Mouse (Mus musculus): ENCODE data around the gene Hamp.

The Hamp gene

GRCm38 (mm10) chr7:30943909-30944635 lies at the start of gene Hamp:
Gene Hamp, minus strand, starts transcription at chr7:30944032.
- no peak for DNase-seq (ENCODE audit: low read depth, low spot score)

- no peak for DNase-seq (ENCODE audit: low read depth, low spot score)
These were observed 48.3 kb upstream of the Hamp start for GRCm38 (mm10) chr7:30992148-30992547.

GRCm38 (mm10) chr7:30988519-30989162 lies 44.8 kb upstream of the Hamp start:
- no peak for DNase-seq (ENCODE audit: low read depth, low spot score)

GRCm38 (mm10) chr7:30985357-30985756 lies 41.5 kb upstream of the Hamp start:
- DNase-seq (ENCODE audit: low read depth, low spot score) = no peak

GRCm38 (mm10) chr7:30981703-30982102 lies 37.9 kb upstream of the Hamp start:
- DNase-seq (ENCODE audit: low read depth, low spot score) = no peak

GRCm38 (mm10) chr7:30973501-30974289 lies 29.9 kb upstream of the Hamp start, which contains the start of gene Fam187b:
Gene Fam187b, plus strand, starts transcription at chr7:30973790.
- DNase-seq (ENCODE audit: low read depth, low spot score) = peak; percentile 92

GRCm38 (mm10) chr7:30973251-30973500 lies 29.3 kb upstream of the Hamp start, which contains the start of gene Lsr:
Gene Lsr, minus strand, starts transcription at chr7:30973464.
- peak; percentile 33 for DNase-seq (ENCODE audit: low read depth, low spot score)

GRCm38 (mm10) chr7:30972426-30973250 lies 28.8 kb upstream of the Hamp start:
- DNase-seq (ENCODE audit: low read depth, low spot score) = no peak

GRCm38 (mm10) chr7:30971901-30972300 lies 28.1 kb upstream of the Hamp start:
- DNase-seq (ENCODE audit: low read depth, low spot score) = no peak

- DNase-seq (ENCODE audit: low read depth, low spot score) = no peak
These were observed 25.3 kb upstream of the Hamp start for GRCm38 (mm10) chr7:30969174-30969573.

- no peak for DNase-seq (ENCODE audit: low read depth, low spot score)
These were observed 24.8 kb upstream of the Hamp start for GRCm38 (mm10) chr7:30968611-30969010.

- no peak for DNase-seq (ENCODE audit: low read depth, low spot score)
These were observed 22.8 kb upstream of the Hamp start for GRCm38 (mm10) chr7:30966657-30967056.

- DNase-seq (ENCODE audit: low read depth, low spot score) = no peak
These were observed 21.8 kb upstream of the Hamp start for GRCm38 (mm10) chr7:30965677-30966076.

- DNase-seq (ENCODE audit: low read depth, low spot score) = no peak
These were observed 20.5 kb upstream of the Hamp start for GRCm38 (mm10) chr7:30964366-30964765.

GRCm38 (mm10) chr7:30962862-30963261 lies 19.0 kb upstream of the Hamp start:
- DNase-seq (ENCODE audit: low read depth, low spot score) = no peak

- no peak for DNase-seq (ENCODE audit: low read depth, low spot score)
These were observed 16.0 kb upstream of the Hamp start for GRCm38 (mm10) chr7:30959786-30960349.

GRCm38 (mm10) chr7:30958866-30959487 lies 15.1 kb upstream of the Hamp start:
- DNase-seq (ENCODE audit: low read depth, low spot score) = no peak

GRCm38 (mm10) chr7:30958109-30958865 lies 14.5 kb upstream of the Hamp start:
- DNase-seq (ENCODE audit: low read depth, low spot score) = no peak

- DNase-seq (ENCODE audit: low read depth, low spot score) = peak; percentile 93
These were observed 13.5 kb upstream of the Hamp start for GRCm38 (mm10) chr7:30957367-30957783.

GRCm38 (mm10) chr7:30956756-30957366 lies 13.0 kb upstream of the Hamp start, which contains the start of gene Usf2:
Gene Usf2, minus strand, starts transcription at chr7:30956803.
- peak; percentile 81 for DNase-seq (ENCODE audit: low read depth, low spot score)
